Mouse (Mus musculus) liver, embryonic 14.5 days (tissue): ENCODE results near the gene Hipk2. TPM values are rescaled to one million over a fixed set of nuclear protein-coding genes. Genes with fewer than 3 reads are reported as not detected.

Experiments used
- ATAC-seq: fragments of 200-750 bp; cut with Nextera tagmentation; 2 replicates; pipeline ENCODE4 v1.8.0; 2017; ENCODE audit warnings: moderate number of reproducible peaks, mild to moderate bottlenecking, moderate library complexity; ENCODE audit not compliant: insufficient read depth
- DNase-seq, 3 experiments: peaks; one replicate each; pipeline ENCODE4 v3.0.0-alpha.2; 2012 to 2013; ENCODE audit warnings: low read depth in 3 of 3, low spot score in 3 of 3
- H3K27ac ChIP-seq: fragments of 300-500 bp; sonication (generic); 2 replicates; pipeline ENCODE4 v1.5.1; 2014; ENCODE audit warnings: moderate library complexity, mild to moderate bottlenecking, control low read depth, inconsistent platforms
- H3K27me3 ChIP-seq: fragments of 300-500 bp; sonication (generic); 2 replicates; pipeline ENCODE4 v1.6.1; 2014; ENCODE audit warnings: mild to moderate bottlenecking, low read length, moderate library complexity; ENCODE audit not compliant: control insufficient read depth, insufficient read depth
- H3K36me3 ChIP-seq: fragments of 300-500 bp; sonication (generic); replicated peaks from 2 replicates; pipeline ENCODE4 v1.6.1; 2014; ENCODE audit warnings: low read depth; ENCODE audit not compliant: control insufficient read depth, insufficient read depth
- H3K4me1 ChIP-seq, 2 experiments: fragments of 200-500 bp in 1 of 2; fragments of 300-500 bp in 1 of 2; sonication (generic) in 1 of 2; replicated peaks; 2 replicates each; pipeline ENCODE4 v1.6.1; 2012 to 2014; ENCODE audit warnings: antibody characterized with exemption in 1 of 2, inconsistent platforms in 1 of 2, low read length in 1 of 2; ENCODE audit not compliant: control insufficient read depth in 2 of 2, insufficient read depth in 2 of 2
- H3K4me2 ChIP-seq: fragments of 300-500 bp; sonication (generic); 2 replicates; pipeline ENCODE4 v1.6.1; 2014; ENCODE audit warnings: low read depth, mild to moderate bottlenecking, control low read depth, moderate library complexity
- H3K4me3 ChIP-seq, 2 experiments: fragments of 200-500 bp in 1 of 2; fragments of 300-500 bp in 1 of 2; sonication (generic) in 1 of 2; 2 replicates each; pipeline ENCODE4 v1.5.1; 2012 to 2014; ENCODE audit warnings: low read depth in 2 of 2, low read length in 2 of 2, mild to moderate bottlenecking in 2 of 2, control low read depth in 1 of 2, inconsistent platforms in 1 of 2, moderate library complexity in 1 of 2; ENCODE audit not compliant: insufficient read depth in 1 of 2
- H3K9ac ChIP-seq: fragments of 300-500 bp; sonication (generic); replicated peaks from 2 replicates; pipeline ENCODE4 v1.6.1; 2014; ENCODE audit warnings: mild to moderate bottlenecking, control low read depth, moderate library complexity
- H3K9me3 ChIP-seq: fragments of 300-500 bp; sonication (generic); 2 replicates; pipeline ENCODE4 v1.6.1; 2016; ENCODE audit warnings: low read length, mixed read lengths; ENCODE audit not compliant: control insufficient read depth
- CTCF ChIP-seq: IDR thresholded peaks from 2 replicates; pipeline ENCODE4 v1.5.1; 2016; ENCODE audit warnings: antibody characterized with exemption, low read depth, control low read depth
- EP300 ChIP-seq: IDR thresholded peaks from 2 replicates; pipeline ENCODE4 v1.6.1; 2016; ENCODE audit warnings: antibody characterized with exemption, low read depth
- WGBS: fragments of 180-500 bp; shearing (Covaris S2); extraction: QIAGEN DNeasy Blood & Tissue Kit; methylation state at CpG from one replicate; pipeline ENCODE4 v1.1.7; 2014; ENCODE audit not compliant: insufficient replicate concordance; 5-methylcytosine and 5-hydroxymethylcytosine counted together
- polyA plus RNA-seq, 2 experiments: library from polyadenylated mRNA; depleted of rRNA in 1 of 2; stranded (reverse) in 1 of 2; unstranded in 1 of 2; fragments of >200 nt; fragmentation: Nextera tagmentation in 1 of 2; extraction: Ambion mirVana in 1 of 2; gene quantifications; 2 replicates each; pipeline versions ENCODE4 v1.2.1 to v1.2.3; 2012 to 2014

The Hipk2 gene
- polyA plus RNA-seq, 2 experiments = 10.7 to 13.0 TPM

- WGBS = 80% methylated on average over 2 of the region's 2 CpGs
- DNase-seq = no peak
- H3K9ac ChIP-seq = no peak overlapping the region
- no peak overlapping the region for H3K27ac ChIP-seq
- ATAC-seq = no peak
- no peaks in the 10 kb centered on the region for H3K27me3 ChIP-seq
- peaks cover 21 to 26% of the 10 kb centered on the region in 2 experiments for H3K4me1 ChIP-seq
- TF ChIP-seq CTCF (no peak), EP300 (no peak)
- H3K4me2 ChIP-seq = no peak overlapping the region
- no peaks in the 10 kb centered on the region for H3K9me3 ChIP-seq
- H3K4me3 ChIP-seq = no peak overlapping the region
- peaks cover 33% of the 10 kb centered on the region for H3K36me3 ChIP-seq
Measured at GRCm38 (mm10) chr6:38840380-38840779, 35.6 kb downstream of the Hipk2 start.

GRCm38 (mm10) chr6:38839891-38840290 lies 36.1 kb downstream of the Hipk2 start:
- TF ChIP-seq EP300 (no peak), CTCF (no peak)
- no peak overlapping the region for H3K27ac ChIP-seq

GRCm38 (mm10) chr6:38838061-38838460 lies 37.9 kb downstream of the Hipk2 start:
- no peak for ATAC-seq
- Histone ChIP-seq H3K4me2 (no peak overlapping the region), H3K9ac (no peak overlapping the region), H3K4me1 (peaks cover 37 to 41% of the 10 kb centered on the region in 2 experiments), H3K36me3 (peaks cover 31% of the 10 kb centered on the region), H3K9me3 (no peaks in the 10 kb centered on the region), H3K27me3 (no peaks in the 10 kb centered on the region), H3K27ac (no peak overlapping the region), H3K4me3 (no peak overlapping the region)
- DNase-seq = no peak
- TF ChIP-seq EP300 (no peak), CTCF (no peak)
- 87% methylated on average over 4 of the region's 4 CpGs for WGBS

More at GRCm38 (mm10) chr6:38839891-38840290, 36.1 kb downstream of the Hipk2 start:
- Histone ChIP-seq H3K36me3 (peaks cover 30% of the 10 kb centered on the region), H3K9ac (no peak overlapping the region), H3K4me2 (no peak overlapping the region), H3K9me3 (no peaks in the 10 kb centered on the region), H3K4me1 (peaks cover 25 to 28% of the 10 kb centered on the region in 2 experiments), H3K27me3 (no peaks in the 10 kb centered on the region), H3K4me3 (no peak overlapping the region)
- ATAC-seq = no peak
- 76% methylated on average over 4 of the region's 4 CpGs for WGBS
- no peak for DNase-seq

GRCm38 (mm10) chr6:38835217-38835616 lies 40.7 kb downstream of the Hipk2 start:
- Histone ChIP-seq H3K9ac (0 out of 2 replicates have a peak overlapping the region, but pooled peaks have one; percentile 27), H3K36me3 (peaks cover 36% of the 10 kb centered on the region), H3K4me1 (peaks cover 52 to 58% of the 10 kb centered on the region in 2 experiments), H3K27me3 (no peaks in the 10 kb centered on the region), H3K4me3 (peak overlapping the region in 1 of 2 experiments; percentile 20; a peak in 1 of 4 replicates), H3K9me3 (no peaks in the 10 kb centered on the region), H3K27ac (peak overlapping the region; percentile 81), H3K4me2 (peak overlapping the region; percentile 64)
- ATAC-seq = peak; percentile 95
- peak; percentile 81 to 90 (median 87) for DNase-seq
- peak; percentile 95 for TF ChIP-seq EP300
- no peak for TF ChIP-seq CTCF
- WGBS = 4% methylated on average over 1 of the region's 1 CpGs

GRCm38 (mm10) chr6:38834727-38835126 lies 41.2 kb downstream of the Hipk2 start:
- Histone ChIP-seq H3K4me1 (peaks cover 52 to 58% of the 10 kb centered on the region in 2 experiments), H3K36me3 (peaks cover 36% of the 10 kb centered on the region)
- ATAC-seq = peak; percentile 58

More at GRCm38 (mm10) chr6:38834727-38835126, 41.2 kb downstream of the Hipk2 start:
- no peaks in the 10 kb centered on the region for H3K27me3 ChIP-seq
- peak overlapping the region; percentile 81 for H3K27ac ChIP-seq
- peak in 1 of 3 experiments; percentile 24 for DNase-seq
- no peak overlapping the region for H3K4me3 ChIP-seq
- TF ChIP-seq CTCF (no peak), EP300 (no peak)
- no peaks in the 10 kb centered on the region for H3K9me3 ChIP-seq
- peak overlapping the region; percentile 35 for H3K9ac ChIP-seq
- H3K4me2 ChIP-seq = peak overlapping the region; percentile 64
- 14% methylated on average over 2 of the region's 2 CpGs for WGBS
